Mouse (Mus musculus): ENCODE measurements around the gene Vcl. TPM values are rescaled to one million over a fixed set of nuclear protein-coding genes. Genes with fewer than 3 reads are reported as not detected.
A peak's percentile ranks its signal among the peaks of the same experiment; 100 is the strongest.

Gene Vcl
- 129 TPM for polyA plus RNA-seq (2012; fragmentation: generic; extraction: Trizol)
- long read RNA-seq, experiment 1, full-length matches to known transcripts, result 5 of 40 reads
- long read RNA-seq, experiment 1, partial matches to known transcripts, result 33 of 40 reads
- long read RNA-seq, experiment 1, other reads (novel, unspliced or antisense), result 2 of 40 reads
- long read RNA-seq, experiment 2, full-length matches to known transcripts, result 163 of 207 reads
- long read RNA-seq, experiment 2, partial matches to known transcripts, result 35 of 207 reads
- long read RNA-seq, experiment 2, other reads (novel, unspliced or antisense), result 9 of 207 reads

DNA sequence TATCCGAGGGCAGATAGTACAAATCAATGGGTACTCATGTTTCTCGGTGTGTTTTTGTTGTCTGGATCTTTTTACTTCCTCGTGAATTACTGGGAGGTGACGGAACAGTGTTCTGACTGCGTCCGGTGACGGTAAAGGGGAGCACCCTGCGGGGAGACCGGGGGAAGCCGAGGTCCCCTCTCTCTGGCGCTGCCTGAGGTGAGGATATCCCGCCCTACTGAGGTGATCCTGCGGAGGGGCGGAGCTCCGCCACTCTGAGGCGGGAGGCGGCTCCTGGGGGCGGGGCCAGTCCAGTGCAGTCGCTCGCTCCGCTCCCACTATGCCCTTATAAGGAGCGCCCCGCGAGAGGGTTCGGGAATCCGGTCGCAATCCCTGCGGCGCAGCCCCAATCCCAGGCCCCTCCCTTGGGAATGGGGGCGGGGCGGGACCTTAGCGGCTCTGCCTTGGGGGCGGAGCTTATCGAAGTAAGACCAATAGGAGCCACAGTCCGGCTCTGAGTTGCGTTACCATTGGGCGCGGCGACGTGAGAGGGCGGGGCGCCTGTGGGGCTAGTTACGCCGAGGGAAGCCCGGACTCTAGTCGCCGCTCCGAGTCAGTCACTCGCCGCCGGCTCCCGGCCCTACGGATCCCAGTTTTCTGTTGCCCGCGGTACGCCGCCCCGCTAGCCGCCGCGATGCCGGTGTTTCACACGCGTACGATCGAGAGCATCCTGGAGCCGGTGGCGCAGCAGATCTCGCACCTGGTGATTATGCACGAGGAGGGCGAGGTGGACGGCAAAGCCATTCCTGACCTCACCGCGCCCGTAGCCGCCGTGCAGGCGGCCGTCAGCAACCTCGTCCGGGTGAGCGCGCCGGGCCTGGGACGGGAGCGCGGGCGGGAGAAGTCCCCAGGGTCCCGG lies at the start of gene Vcl:
TSS of gene Vcl (plus strand) at position 551 of the 898 bp plus-strand sequence.
- TF ChIP-seq CEBPB (IDR thresholded peaks at IDR 0.05; ENCODE audit: low read depth) (no peak), CTCF (IDR thresholded peaks at IDR 0.05; ENCODE audit: control insufficient read depth, insufficient read depth, insufficient read length) (no peak)
- Histone ChIP-seq H3ac (ENCODE audit: control insufficient read depth, insufficient read length, low read depth) (peak within 1 kb of the TSS; percentile 74), H3K4me3 (ENCODE audit: insufficient read depth, poor library complexity, severe bottlenecking) (peak within 1 kb of the TSS; percentile 92), H3K79me3 (ENCODE audit: low read depth) (peaks cover 47% of the 10 kb centered on the region), H3K79me2 (ENCODE audit: control insufficient read depth, insufficient read depth) (peaks cover 50% of the 10 kb centered on the region), H3K27me3 (ENCODE audit: control insufficient read depth, insufficient read depth, insufficient read length) (no peaks in the 10 kb centered on the region), H3K36me3 (ENCODE audit: control insufficient read depth, insufficient read depth) (peaks cover 17% of the 10 kb centered on the region)

DNA sequence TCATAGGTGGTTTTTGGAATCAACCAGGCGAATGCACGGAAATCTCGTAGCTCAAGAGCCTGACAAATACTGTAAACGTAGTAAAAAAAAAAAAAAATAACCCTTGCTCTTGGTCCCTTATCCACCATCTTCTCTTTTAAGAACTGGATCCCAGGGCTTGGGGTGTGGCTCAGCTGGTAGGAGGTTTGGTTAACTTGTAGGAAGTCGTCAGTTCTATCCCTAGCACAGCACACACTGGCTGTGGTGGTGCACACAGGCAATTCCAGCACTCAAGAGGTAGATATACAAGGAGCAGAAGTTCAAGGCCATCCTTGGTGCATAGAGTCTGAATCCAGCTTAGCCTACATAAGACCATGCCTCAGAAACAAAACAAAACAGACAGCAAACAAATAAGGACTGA lies 44.5 kb upstream of the Vcl start:
- Histone ChIP-seq H3K36me3 (ENCODE audit: control insufficient read depth, insufficient read depth) (no peaks in the 10 kb centered on the region), H3K27me3 (ENCODE audit: control insufficient read depth, insufficient read depth, insufficient read length) (no peaks in the 10 kb centered on the region)
- no peak for TF ChIP-seq CTCF (IDR thresholded peaks at IDR 0.05; ENCODE audit: control insufficient read depth, insufficient read depth, insufficient read length)
- no peak for TF ChIP-seq FOSL1 (IDR thresholded peaks at IDR 0.05; ENCODE audit: insufficient read depth, low read length, poor library complexity, severe bottlenecking)
- no peak for TF ChIP-seq CEBPB (IDR thresholded peaks at IDR 0.05; ENCODE audit: low read depth)
- TF ChIP-seq MYOG (IDR thresholded peaks at IDR 0.05; ENCODE audit: control insufficient read depth, extremely low read depth, insufficient read length), result no peak
- TF ChIP-seq MAX (IDR thresholded peaks at IDR 0.05), result no peak
- no peak for TF ChIP-seq USF1 (IDR thresholded peaks at IDR 0.05; ENCODE audit: low read depth)
- TF ChIP-seq MYOD1 (IDR thresholded peaks at IDR 0.05; ENCODE audit: control insufficient read depth, insufficient read length, low read depth), result no peak

DNA sequence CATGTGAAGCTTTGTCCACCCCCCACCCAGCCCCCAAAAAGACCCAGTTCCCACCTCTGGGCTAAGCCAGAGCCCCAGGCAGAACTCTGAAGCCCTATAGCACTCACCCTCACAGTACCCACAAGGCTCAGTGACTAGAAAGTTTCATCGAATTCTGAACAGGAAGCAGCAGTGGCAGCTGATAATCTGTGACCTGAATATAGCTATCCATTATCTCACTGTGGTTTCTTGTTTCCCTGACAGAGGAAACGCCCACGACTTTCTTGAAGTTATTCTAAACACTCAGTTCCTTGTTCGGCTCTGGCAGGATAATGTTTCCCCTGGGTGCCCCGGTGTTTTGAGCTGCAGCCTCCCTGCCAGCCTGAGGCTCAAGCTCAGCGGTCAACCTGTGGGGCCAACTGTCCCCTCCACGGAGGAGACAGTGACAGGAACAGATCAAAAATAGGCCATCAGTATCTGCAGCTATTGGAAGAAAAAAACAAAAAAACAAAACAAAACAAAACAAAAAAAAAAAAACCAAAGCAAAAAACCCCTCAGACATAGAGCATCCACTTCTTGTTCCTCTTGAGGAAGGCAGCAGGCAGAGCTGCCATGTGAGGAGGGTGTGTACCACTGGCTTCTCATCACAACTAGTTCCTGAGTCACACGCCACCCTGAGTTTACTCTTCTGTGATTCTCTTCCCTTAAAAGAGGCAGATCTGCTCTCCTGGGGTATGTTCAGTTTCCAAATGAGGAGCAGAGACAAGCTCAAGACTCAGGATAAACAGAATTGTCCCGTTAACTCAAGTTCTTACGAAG lies 43.9 kb upstream of the Vcl start:
- no peaks in the 10 kb centered on the region for H3K79me2 ChIP-seq (ENCODE audit: control insufficient read depth, insufficient read depth)
- no peaks in the 10 kb centered on the region for H3K36me3 ChIP-seq (ENCODE audit: control insufficient read depth, insufficient read depth)
- no peaks in the 10 kb centered on the region for H3K79me3 ChIP-seq (ENCODE audit: low read depth)
- no peak overlapping the region for H3ac ChIP-seq (ENCODE audit: control insufficient read depth, insufficient read length, low read depth)
- no peak overlapping the region for H3K4me3 ChIP-seq (ENCODE audit: insufficient read depth, poor library complexity, severe bottlenecking)
- no peak for TF ChIP-seq MAX (IDR thresholded peaks at IDR 0.05)
- no peak for TF ChIP-seq USF1 (IDR thresholded peaks at IDR 0.05; ENCODE audit: low read depth)
- peak; percentile 65 for TF ChIP-seq MYOD1 (IDR thresholded peaks at IDR 0.05; ENCODE audit: control insufficient read depth, insufficient read length, low read depth)
- no peaks in the 10 kb centered on the region for H3K27me3 ChIP-seq (ENCODE audit: control insufficient read depth, insufficient read depth, insufficient read length)

More for the DNA sequence above, 44.5 kb upstream of the Vcl start:
- Histone ChIP-seq H3K79me2 (ENCODE audit: control insufficient read depth, insufficient read depth) (no peaks in the 10 kb centered on the region), H3K4me3 (ENCODE audit: insufficient read depth, poor library complexity, severe bottlenecking) (no peak overlapping the region), H3ac (ENCODE audit: control insufficient read depth, insufficient read length, low read depth) (no peak overlapping the region), H3K79me3 (ENCODE audit: low read depth) (no peaks in the 10 kb centered on the region)

DNA sequence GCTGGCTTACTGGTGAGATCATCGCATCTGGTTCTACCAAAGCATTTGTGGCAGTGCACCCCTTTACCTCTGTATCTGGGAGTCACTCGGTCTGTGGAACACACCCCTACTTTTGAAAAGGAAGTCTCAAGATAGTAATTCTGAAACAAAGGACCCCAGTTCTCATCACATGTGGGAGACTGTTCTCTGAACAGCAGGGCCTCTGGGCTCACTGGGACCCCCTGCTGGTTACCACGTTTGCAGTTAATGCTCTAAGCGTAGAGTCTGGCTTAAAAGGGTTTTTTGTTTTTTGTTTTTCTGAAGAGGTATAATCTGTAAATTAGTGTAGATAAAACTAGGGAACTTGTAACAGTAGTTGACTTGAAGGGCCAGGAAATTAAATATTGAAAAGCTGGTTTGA lies 42.9 kb upstream of the Vcl start:
- H3K27me3 ChIP-seq (ENCODE audit: control insufficient read depth, insufficient read depth, insufficient read length), result no peaks in the 10 kb centered on the region
- no peak overlapping the region for H3ac ChIP-seq (ENCODE audit: control insufficient read depth, insufficient read length, low read depth)
- H3K36me3 ChIP-seq (ENCODE audit: control insufficient read depth, insufficient read depth), result no peaks in the 10 kb centered on the region
- no peaks in the 10 kb centered on the region for H3K79me2 ChIP-seq (ENCODE audit: control insufficient read depth, insufficient read depth)
- no peaks in the 10 kb centered on the region for H3K79me3 ChIP-seq (ENCODE audit: low read depth)
- TF ChIP-seq MYOG (IDR thresholded peaks at IDR 0.05; ENCODE audit: control insufficient read depth, extremely low read depth, insufficient read length) (no peak), USF1 (IDR thresholded peaks at IDR 0.05; ENCODE audit: low read depth) (no peak), MAX (IDR thresholded peaks at IDR 0.05) (no peak), CEBPB (IDR thresholded peaks at IDR 0.05; ENCODE audit: low read depth) (no peak), CTCF (IDR thresholded peaks at IDR 0.05; ENCODE audit: control insufficient read depth, insufficient read depth, insufficient read length) (no peak), MYOD1 (IDR thresholded peaks at IDR 0.05; ENCODE audit: control insufficient read depth, insufficient read length, low read depth) (no peak), FOSL1 (IDR thresholded peaks at IDR 0.05; ENCODE audit: insufficient read depth, low read length, poor library complexity, severe bottlenecking) (no peak)
- H3K4me3 ChIP-seq (ENCODE audit: insufficient read depth, poor library complexity, severe bottlenecking), result no peak overlapping the region

DNA sequence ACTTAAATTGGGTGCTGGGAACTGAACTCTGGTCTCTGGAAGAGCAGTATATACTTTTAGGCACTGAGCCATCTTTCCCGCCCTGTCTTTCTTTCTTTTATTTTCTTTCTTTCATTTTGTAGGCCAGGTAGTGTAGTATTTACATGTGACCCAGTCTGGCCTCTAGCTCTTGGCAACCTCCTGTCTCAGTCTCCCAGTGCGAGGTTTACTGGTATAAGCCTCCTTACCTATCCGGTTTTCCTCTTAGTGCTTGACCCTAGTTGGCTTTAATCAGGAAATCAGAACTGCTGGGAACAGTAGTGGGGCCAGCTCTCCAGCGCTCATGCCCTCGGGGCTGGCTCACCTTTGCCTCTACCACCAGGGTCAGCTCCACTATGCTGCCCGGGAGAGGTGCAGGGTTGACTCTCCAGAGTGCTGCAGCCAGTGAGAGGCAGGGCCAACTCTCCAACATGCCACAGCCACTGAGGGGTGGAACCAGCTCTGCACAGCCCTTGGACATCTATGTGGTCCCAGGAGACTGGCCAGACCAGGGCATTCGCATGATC lies 41.6 kb upstream of the Vcl start:
- no peaks in the 10 kb centered on the region for H3K27me3 ChIP-seq (ENCODE audit: control insufficient read depth, insufficient read depth, insufficient read length)
- H3K79me2 ChIP-seq (ENCODE audit: control insufficient read depth, insufficient read depth), result no peaks in the 10 kb centered on the region
- no peaks in the 10 kb centered on the region for H3K79me3 ChIP-seq (ENCODE audit: low read depth)
- H3ac ChIP-seq (ENCODE audit: control insufficient read depth, insufficient read length, low read depth), result no peak overlapping the region
- TF ChIP-seq FOSL1 (IDR thresholded peaks at IDR 0.05; ENCODE audit: insufficient read depth, low read length, poor library complexity, severe bottlenecking), result no peak
- no peak for TF ChIP-seq MYOG (IDR thresholded peaks at IDR 0.05; ENCODE audit: control insufficient read depth, extremely low read depth, insufficient read length)
- TF ChIP-seq USF1 (IDR thresholded peaks at IDR 0.05; ENCODE audit: low read depth), result no peak
- TF ChIP-seq CEBPB (IDR thresholded peaks at IDR 0.05; ENCODE audit: low read depth), result no peak
- TF ChIP-seq MYOD1 (IDR thresholded peaks at IDR 0.05; ENCODE audit: control insufficient read depth, insufficient read length, low read depth), result no peak
- TF ChIP-seq CTCF (IDR thresholded peaks at IDR 0.05; ENCODE audit: control insufficient read depth, insufficient read depth, insufficient read length), result no peak
- TF ChIP-seq MAX (IDR thresholded peaks at IDR 0.05), result no peak
- H3K4me3 ChIP-seq (ENCODE audit: insufficient read depth, poor library complexity, severe bottlenecking), result no peak overlapping the region
- H3K36me3 ChIP-seq (ENCODE audit: control insufficient read depth, insufficient read depth), result no peaks in the 10 kb centered on the region
